Mouse (Mus musculus): ENCODE measurements around the gene Nfatc4. TPM values are rescaled to one million over a fixed set of nuclear protein-coding genes. Genes with fewer than 3 reads are reported as not detected.

Gene Nfatc4
- polyA plus RNA-seq, 1 experiment from 2014 or later, result 39.9 TPM

DNA sequence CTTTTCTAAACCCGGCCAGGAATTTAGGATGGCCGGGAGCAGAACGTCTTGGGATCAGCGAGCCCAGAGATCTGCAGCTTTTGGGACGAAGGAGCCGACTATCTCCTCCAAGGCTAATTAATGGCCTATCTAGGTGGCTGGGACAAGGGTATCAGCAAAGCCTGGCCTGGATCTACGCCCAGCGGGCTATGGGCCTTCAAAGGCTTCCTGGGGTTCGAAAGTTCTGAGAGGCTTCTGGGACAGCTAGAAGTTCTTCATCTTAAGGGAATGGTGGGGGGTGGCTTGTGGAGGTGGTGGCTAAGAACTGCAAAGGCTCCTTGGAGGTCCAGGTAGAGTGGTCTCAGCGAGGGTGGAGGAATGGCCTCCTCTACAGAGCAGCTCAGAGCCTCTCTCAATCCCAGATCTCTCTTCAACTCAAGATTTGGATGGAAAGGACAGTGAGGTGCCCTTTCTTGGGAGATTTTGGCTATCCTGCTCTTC is 1.1 kb downstream of the Nfatc4 start:
- peak; percentile 19 for ATAC-seq (replicated peaks; ENCODE audit: low FRiP score)
- H3K4me2 ChIP-seq, result peak overlapping the region; percentile 90
- H3K36me3 ChIP-seq, result peaks cover 5% of the 10 kb centered on the region; the same call in 1 of the 2 replicates
- peak overlapping the region; percentile 98 for H3K27ac ChIP-seq
- 0 out of 2 replicates have a peak, but pooled peaks cover 6% of the 10 kb centered on the region for H3K27me3 ChIP-seq
- peak overlapping the region; percentile 71 for H3K4me3 ChIP-seq (replicated peaks)
- H3K9me3 ChIP-seq (replicated peaks), result no peaks in the 10 kb centered on the region; the same call in 1 of the 2 replicates
- under 1% methylated on average over 10 of the region's 10 CpGs for WGBS
- H3K9ac ChIP-seq, result peak overlapping the region; percentile 83
- H3K4me1 ChIP-seq, result peaks cover 62% of the 10 kb centered on the region

DNA sequence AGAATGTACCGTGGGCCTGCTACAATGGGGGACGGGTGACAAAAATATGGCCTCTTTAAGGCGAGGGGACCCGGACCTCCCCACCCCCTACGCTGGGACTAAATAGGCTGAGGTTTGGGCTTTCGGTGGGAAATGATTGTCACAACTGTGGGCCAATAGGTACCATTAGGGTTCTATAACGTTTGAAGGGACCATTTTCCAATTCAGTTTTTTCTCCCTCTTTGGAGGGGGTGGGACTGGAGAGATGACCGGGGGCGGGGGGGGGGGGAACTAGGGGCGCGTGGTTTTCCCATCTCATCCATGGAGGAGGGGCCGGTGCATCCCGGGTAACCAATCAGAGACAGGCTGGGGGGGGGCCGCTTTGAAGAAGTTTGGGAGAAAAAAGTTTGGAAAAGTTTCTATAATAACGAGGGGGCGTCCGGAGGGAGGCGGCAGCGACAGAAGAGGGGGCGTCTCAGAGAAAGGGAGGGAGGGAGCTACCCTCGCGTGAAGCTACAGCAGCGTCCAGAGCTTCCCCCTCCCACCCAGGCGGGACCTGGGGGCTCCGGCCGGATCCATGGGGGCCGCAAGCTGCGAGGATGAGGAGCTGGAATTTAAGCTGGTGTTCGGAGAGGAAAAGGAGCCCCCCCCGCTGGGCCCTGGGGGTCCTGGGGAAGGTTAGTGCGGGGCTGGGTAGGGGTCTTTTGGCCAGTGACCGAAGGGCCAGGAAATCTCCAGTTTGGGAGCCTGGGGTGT is 1.7 kb downstream of the Nfatc4 start:
- Histone ChIP-seq H3K36me3 (peaks cover 10% of the 10 kb centered on the region), H3K4me2 (peak overlapping the region; percentile 90), H3K4me1 (peaks cover 67% of the 10 kb centered on the region), H3K9me3 (replicated peaks) (no peaks in the 10 kb centered on the region; the same call in 1 of the 2 replicates), H3K27ac (peak overlapping the region; percentile 98), H3K27me3 (0 out of 2 replicates have a peak, but pooled peaks cover 6% of the 10 kb centered on the region), H3K9ac (peak overlapping the region; percentile 83), H3K4me3 (replicated peaks) (peak overlapping the region; percentile 71)
- WGBS, result 1% methylated on average over 32 of the region's 32 CpGs
- ATAC-seq (replicated peaks; ENCODE audit: low FRiP score), result no peak

DNA sequence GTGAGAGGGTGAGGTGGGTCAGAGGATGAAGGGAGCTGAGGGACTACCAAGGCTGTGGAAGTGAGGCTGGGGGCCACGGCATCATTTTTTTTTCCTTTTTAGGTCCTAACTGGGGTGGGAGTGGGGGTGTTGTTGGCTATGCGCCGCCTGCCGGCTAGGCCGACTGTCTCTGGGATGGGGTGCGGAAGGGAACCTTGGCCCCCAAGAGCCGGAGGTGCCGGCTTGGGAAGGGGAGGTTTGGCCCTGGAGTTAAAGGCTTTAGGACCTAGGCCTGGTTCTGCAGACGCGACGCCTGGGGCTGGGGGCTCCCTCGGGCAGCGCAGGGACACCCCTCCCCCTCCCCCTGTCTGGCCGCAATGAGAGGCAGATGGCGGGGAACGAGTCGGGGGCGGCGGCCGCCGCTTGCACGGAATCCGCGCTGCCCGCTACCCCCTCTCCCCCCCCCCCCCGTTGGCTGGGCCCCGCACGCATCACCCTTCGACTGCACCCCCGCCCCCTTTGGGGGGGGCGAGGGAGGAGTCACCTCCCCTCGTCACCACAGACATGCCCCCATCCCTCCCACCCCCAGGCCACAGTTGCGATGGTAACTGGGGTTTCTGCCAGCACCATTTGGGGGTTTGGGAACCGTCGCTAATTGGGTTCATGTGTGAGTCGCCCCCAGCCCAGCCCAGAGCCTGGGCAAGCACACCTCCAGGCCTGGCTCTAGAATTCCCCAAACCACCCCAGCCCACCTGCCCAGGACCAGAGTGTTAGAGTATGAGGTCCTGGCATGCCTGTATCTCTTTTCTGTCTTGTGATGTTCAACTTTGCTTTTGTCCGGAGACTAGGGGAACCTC is 2.5 kb downstream of the Nfatc4 start:
- 0 out of 2 replicates have a peak, but pooled peaks cover 6% of the 10 kb centered on the region for H3K27me3 ChIP-seq
- peaks cover 70% of the 10 kb centered on the region for H3K4me1 ChIP-seq
- under 1% methylated on average over 20 of the region's 37 CpGs for WGBS
- H3K4me2 ChIP-seq, result peak overlapping the region; percentile 90
- ATAC-seq (replicated peaks; ENCODE audit: low FRiP score), result no peak
- H3K9me3 ChIP-seq (replicated peaks), result no peaks in the 10 kb centered on the region; the same call in 1 of the 2 replicates
- peak overlapping the region; percentile 98 for H3K27ac ChIP-seq
- peaks cover 18% of the 10 kb centered on the region for H3K36me3 ChIP-seq
- H3K4me3 ChIP-seq (replicated peaks), result peak overlapping the region; percentile 71
- peak overlapping the region; percentile 83 for H3K9ac ChIP-seq

DNA sequence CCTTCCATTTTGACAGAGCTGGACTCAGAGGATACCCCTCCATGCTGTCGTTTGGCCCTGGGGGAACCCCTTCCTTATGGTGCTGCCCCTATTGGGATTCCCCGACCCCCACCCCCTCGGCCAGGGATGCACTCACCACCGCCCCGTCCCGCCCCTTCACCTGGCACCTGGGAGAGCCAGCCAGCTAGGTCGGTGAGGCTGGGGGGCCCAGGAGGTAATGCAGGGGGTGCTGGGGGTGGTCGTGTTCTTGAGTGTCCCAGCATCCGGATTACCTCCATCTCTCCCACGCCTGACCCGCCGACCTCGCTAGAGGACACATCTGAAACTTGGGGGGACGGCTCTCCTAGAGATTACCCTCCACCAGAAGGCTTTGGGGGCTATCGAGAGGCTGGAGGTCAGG is 3.2 kb downstream of the Nfatc4 start:
- peak overlapping the region; percentile 98 for H3K27ac ChIP-seq
- peak overlapping the region; percentile 90 for H3K4me2 ChIP-seq
- peak overlapping the region; percentile 83 for H3K9ac ChIP-seq
- H3K27me3 ChIP-seq, result 0 out of 2 replicates have a peak, but pooled peaks cover 6% of the 10 kb centered on the region
- WGBS, result 7% methylated on average over 15 of the region's 15 CpGs
- peak overlapping the region; percentile 71 for H3K4me3 ChIP-seq (replicated peaks)
- no peaks in the 10 kb centered on the region; the same call in 1 of the 2 replicates for H3K9me3 ChIP-seq (replicated peaks)
- H3K4me1 ChIP-seq, result peaks cover 70% of the 10 kb centered on the region
- H3K36me3 ChIP-seq, result peaks cover 25% of the 10 kb centered on the region
- no peak for ATAC-seq (replicated peaks; ENCODE audit: low FRiP score)

DNA sequence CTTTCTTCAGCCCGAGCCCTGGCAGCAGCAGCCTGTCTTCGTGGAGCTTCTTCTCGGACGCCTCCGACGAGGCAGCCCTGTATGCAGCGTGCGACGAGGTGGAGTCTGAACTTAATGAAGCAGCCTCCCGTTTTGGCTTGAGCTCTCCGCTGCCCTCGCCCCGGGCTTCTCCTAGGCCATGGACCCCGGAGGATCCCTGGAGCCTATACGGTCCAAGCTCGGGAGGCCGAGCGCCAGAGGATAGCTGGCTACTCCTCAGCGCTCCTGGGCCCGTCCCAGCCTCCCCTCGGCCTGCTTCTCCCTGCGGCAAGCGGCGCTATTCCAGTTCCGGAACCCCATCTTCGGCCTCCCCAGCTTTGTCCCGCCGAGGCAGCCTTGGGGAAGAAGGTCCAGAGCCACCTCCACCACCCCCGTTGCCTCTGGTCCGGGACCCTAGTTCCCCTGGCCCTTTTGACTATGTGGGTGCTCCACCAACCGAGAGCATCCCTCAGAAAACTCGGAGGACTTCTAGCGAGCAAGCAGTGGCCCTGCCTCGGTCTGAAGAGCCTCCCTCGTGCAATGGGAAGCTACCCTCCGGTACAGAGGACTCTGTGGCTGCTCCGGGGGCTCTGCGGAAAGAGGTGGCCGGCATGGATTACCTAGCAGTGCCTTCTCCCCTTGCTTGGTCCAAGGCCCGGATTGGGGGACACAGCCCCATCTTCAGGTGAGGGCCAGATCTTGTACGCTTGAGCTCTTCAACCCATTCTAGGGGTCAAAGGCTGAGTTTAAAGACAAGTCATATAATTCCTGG is 3.8 kb downstream of the Nfatc4 start:
- H3K27me3 ChIP-seq, result 0 out of 2 replicates have a peak, but pooled peaks cover 6% of the 10 kb centered on the region
- peak overlapping the region; percentile 83 for H3K9ac ChIP-seq
- H3K4me2 ChIP-seq, result peak overlapping the region; percentile 90
- ATAC-seq (replicated peaks; ENCODE audit: low FRiP score), result no peak
- H3K27ac ChIP-seq, result peak overlapping the region; percentile 25
- H3K4me1 ChIP-seq, result peaks cover 70% of the 10 kb centered on the region
- H3K36me3 ChIP-seq, result peaks cover 31% of the 10 kb centered on the region
- H3K4me3 ChIP-seq (replicated peaks), result peak overlapping the region; percentile 71
- WGBS, result 14% methylated on average over 41 of the region's 41 CpGs
- no peaks in the 10 kb centered on the region; the same call in 1 of the 2 replicates for H3K9me3 ChIP-seq (replicated peaks)

DNA sequence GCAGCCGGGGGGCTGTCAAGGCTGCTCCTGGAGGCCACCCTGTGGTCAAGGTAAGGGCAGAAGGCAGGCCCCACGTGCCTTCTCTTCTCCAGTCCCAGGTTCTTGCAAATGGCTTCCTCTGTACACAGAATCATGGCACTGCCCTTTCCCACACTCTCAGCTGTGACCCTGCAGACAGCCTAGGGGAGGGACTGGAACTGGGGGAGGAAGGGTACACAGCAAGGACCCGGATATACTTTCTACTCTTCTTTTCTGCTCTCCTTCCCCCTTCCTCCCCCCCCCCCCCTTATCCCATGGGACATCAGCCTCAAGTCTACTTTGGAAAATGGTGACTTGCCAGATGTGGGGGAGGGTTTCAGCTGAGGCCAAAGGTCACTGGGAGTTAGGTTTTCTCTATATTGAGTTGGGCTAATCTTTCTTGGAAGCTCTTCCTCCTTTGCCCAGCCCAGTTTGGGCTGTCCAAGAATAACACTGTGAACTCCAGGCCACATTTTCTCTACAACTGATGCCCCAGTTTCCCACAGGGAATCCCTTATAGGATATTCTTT is 5.8 kb downstream of the Nfatc4 start:
- no peak overlapping the region for H3K9ac ChIP-seq
- ATAC-seq (replicated peaks; ENCODE audit: low FRiP score), result no peak; the same call in 1 of the 2 replicates
- H3K36me3 ChIP-seq, result peaks cover 42% of the 10 kb centered on the region
- WGBS, result 15% methylated on average over 3 of the region's 3 CpGs
- peak overlapping the region; percentile 25; the same call in 1 of the 2 replicates for H3K4me2 ChIP-seq
- H3K27ac ChIP-seq, result peak overlapping the region; percentile 52
- H3K27me3 ChIP-seq, result 0 out of 2 replicates have a peak, but pooled peaks cover 6% of the 10 kb centered on the region
- H3K4me1 ChIP-seq, result peaks cover 60% of the 10 kb centered on the region
- H3K4me3 ChIP-seq (replicated peaks), result no peak overlapping the region
- H3K9me3 ChIP-seq (replicated peaks), result no peaks in the 10 kb centered on the region; the same call in 1 of the 2 replicates

DNA sequence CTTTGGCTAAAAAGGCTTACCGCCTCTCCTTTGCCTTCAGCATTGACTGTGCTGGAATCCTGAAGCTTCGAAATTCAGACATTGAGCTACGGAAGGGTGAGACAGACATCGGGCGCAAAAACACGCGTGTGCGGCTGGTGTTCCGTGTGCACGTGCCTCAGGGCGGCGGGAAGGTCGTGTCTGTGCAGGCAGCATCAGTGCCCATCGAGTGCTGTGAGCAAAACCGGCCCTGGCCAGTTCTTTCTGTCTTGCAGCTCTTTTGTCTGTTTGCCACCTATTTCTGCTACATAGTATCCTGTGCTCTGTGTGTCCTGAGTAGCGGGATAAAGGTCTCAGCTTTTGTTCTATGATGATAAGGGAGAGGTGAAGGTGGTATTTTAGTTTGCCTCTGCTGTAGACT is 6.9 kb downstream of the Nfatc4 start:
- H3K4me3 ChIP-seq (replicated peaks), result no peak overlapping the region
- no peak overlapping the region for H3K4me2 ChIP-seq
- ATAC-seq (replicated peaks; ENCODE audit: low FRiP score), result no peak
- no peak overlapping the region for H3K27ac ChIP-seq
- H3K4me1 ChIP-seq, result peaks cover 56% of the 10 kb centered on the region
- WGBS, result 92% methylated on average over 16 of the region's 16 CpGs
- no peak overlapping the region for H3K9ac ChIP-seq
- peaks cover 43% of the 10 kb centered on the region for H3K36me3 ChIP-seq
- H3K27me3 ChIP-seq, result 0 out of 2 replicates have a peak, but pooled peaks cover 6% of the 10 kb centered on the region
- no peaks in the 10 kb centered on the region; the same call in 1 of the 2 replicates for H3K9me3 ChIP-seq (replicated peaks)

DNA sequence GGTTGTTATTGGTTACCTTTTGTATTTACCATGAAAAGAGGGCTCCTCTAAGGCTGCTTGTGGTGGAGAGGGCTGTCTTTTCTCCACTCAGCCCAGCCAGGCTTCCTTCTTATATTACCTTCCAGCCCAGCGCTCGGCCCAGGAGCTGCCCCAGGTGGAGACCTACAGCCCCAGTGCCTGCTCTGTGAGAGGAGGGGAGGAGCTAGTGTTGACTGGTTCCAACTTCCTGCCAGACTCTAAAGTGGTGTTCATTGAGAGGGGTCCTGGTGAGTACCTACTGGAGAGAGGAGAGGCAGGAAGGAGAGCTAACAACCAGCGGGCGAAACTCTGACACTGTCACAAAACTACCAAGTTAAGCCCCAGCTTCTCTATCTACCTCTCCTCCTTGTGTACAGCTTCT is 7.4 kb downstream of the Nfatc4 start:
- 0 out of 2 replicates have a peak, but pooled peaks cover 6% of the 10 kb centered on the region for H3K27me3 ChIP-seq
- no peaks in the 10 kb centered on the region; the same call in 1 of the 2 replicates for H3K9me3 ChIP-seq (replicated peaks)
- H3K4me1 ChIP-seq, result peaks cover 56% of the 10 kb centered on the region
- H3K4me2 ChIP-seq, result no peak overlapping the region
- peaks cover 43% of the 10 kb centered on the region for H3K36me3 ChIP-seq
- no peak overlapping the region for H3K4me3 ChIP-seq (replicated peaks)
- no peak overlapping the region for H3K27ac ChIP-seq
- H3K9ac ChIP-seq, result no peak overlapping the region
- 77% methylated on average over 4 of the region's 4 CpGs for WGBS
- ATAC-seq (replicated peaks; ENCODE audit: low FRiP score), result no peak

DNA sequence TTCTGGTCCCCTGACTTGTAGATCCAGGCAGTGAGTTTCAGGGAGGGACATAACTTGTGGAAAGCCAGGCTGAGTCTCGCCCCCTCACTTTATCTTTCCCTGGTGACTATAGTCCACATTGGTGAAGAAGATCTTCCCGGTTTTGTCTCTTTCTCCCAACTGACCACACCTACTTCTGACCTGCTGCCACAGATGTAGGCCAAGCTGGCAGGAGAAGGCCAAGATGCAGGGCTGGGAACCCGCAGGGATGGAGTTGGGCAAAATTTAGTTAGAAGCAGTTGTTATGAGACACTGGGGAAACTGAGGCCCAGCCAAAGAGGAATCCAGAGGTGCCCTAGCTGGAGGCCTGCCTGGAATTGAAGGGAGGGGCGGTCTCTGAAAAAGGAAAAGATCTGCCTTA is 10.2 kb downstream of the Nfatc4 start:
- Histone ChIP-seq H3K36me3 (peaks cover 38% of the 10 kb centered on the region), H3K4me2 (no peak overlapping the region), H3K27me3 (no peaks in the 10 kb centered on the region), H3K9ac (no peak overlapping the region), H3K9me3 (replicated peaks) (no peaks in the 10 kb centered on the region), H3K27ac (no peak overlapping the region), H3K4me3 (replicated peaks) (no peak overlapping the region), H3K4me1 (peaks cover 33% of the 10 kb centered on the region)
- ATAC-seq (replicated peaks; ENCODE audit: low FRiP score), result no peak
- 80% methylated on average over 4 of the region's 4 CpGs for WGBS

DNA sequence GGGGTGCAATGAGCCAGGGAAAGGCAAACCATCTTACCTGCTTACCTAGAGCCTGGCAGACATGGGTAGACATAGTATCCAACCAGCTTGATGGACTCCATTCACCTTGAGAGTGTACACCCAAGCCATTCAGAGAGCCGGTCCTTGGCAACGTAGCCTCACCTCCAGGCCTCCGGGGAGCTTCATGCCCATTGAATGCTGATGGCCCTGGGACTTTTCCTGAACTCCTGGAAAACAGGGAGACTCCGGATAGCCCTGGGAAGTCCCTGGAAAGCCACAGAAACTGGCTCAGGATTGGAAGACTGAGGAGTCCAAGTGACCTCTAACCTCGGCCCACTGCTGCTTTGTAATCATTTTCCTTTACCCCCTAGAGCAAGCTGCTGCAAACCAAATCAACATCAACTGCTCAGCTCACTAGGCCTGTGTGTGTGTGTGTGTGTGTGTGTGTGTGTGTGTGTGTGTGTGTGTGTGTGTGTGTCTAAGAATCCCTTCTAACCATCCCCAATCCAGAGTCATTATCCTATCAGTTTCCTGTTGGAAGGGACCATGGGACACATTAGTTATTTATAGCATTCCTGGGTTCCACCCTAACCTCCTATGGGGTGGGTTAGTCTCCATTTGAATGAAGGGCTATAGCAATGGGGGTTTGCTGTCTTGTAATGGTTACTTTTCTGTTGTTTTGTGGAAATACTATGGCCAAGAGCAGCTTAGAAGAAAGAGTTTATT is 12.0 kb downstream of the Nfatc4 start:
- Histone ChIP-seq H3K9ac (no peak overlapping the region), H3K4me1 (peaks cover 18% of the 10 kb centered on the region), H3K4me3 (replicated peaks) (no peak overlapping the region), H3K36me3 (peaks cover 30% of the 10 kb centered on the region), H3K4me2 (no peak overlapping the region), H3K27me3 (no peaks in the 10 kb centered on the region), H3K27ac (no peak overlapping the region), H3K9me3 (replicated peaks) (no peaks in the 10 kb centered on the region)
- no peak for ATAC-seq (replicated peaks; ENCODE audit: low FRiP score)
- 81% methylated on average over 5 of the region's 5 CpGs for WGBS
